Mouse (Mus musculus): ENCODE data around the gene S1pr4.

DNA sequence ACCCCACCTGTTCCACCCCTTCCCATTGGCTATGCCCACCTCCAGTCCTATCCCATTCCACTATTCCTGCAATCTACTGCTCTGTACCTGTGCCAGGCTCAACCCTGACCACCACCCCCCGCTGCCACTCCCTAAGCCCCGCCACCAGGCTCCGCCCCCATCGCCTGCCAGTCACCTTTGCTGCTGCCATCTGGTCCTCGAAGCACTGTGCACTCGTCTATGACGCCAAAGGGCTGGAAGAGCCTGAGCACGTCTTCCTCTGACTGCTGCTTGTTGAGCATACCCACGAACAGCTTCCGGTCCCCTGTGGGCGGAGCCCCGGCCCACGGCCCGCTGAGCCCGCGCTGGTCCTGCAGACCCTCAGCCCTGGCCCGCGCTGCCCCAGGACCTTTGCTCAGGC lies 29.5 kb downstream of the S1pr4 start:
- TF ChIP-seq POLR2A (IDR thresholded peaks at IDR 0.05; ENCODE audit: borderline replicate concordance, extremely low read depth, low read depth, low read length), result no peak
- no peak for TF ChIP-seq CTCF (IDR thresholded peaks at IDR 0.05; ENCODE audit: insufficient read depth, low read length)
